Mouse (Mus musculus) G1E (cell line): ENCODE results near the gene Klra7.

Experiments used
- CTCF ChIP-seq: IDR thresholded peaks from 2 replicates; pipeline ENCODE4 v1.5.1; 2012; ENCODE audit warnings: low read depth, low read length, inconsistent platforms, mixed read lengths
- GATA1 ChIP-seq: IDR thresholded peaks from 2 replicates; pipeline ENCODE4 v1.6.1; 2012; ENCODE audit warnings: borderline replicate concordance, low read length, inconsistent platforms, mixed read lengths

GRCm38 (mm10) chr6:130237536-130237935 lies 4.4 kb upstream of the Klra7 start:
- TF ChIP-seq CTCF (no peak), GATA1 (no peak)
